Mouse (Mus musculus) spleen, adult 2 months (tissue): ENCODE data around the gene Myadm.

Experiments used
- CTCF ChIP-seq: fragments of 200-500 bp; IDR thresholded peaks from 2 replicates; pipeline ENCODE4 v1.5.1; 2011; ENCODE audit warnings: mild to moderate bottlenecking, inconsistent platforms; ENCODE audit not compliant: insufficient read depth, insufficient read length, insufficient replicate concordance; ENCODE audit errors: extremely low read depth
- POLR2A ChIP-seq: fragments of 200-500 bp; IDR thresholded peaks from 2 replicates; pipeline ENCODE4 v1.6.1; 2011; ENCODE audit warnings: low read depth, low read length, inconsistent platforms

DNA sequence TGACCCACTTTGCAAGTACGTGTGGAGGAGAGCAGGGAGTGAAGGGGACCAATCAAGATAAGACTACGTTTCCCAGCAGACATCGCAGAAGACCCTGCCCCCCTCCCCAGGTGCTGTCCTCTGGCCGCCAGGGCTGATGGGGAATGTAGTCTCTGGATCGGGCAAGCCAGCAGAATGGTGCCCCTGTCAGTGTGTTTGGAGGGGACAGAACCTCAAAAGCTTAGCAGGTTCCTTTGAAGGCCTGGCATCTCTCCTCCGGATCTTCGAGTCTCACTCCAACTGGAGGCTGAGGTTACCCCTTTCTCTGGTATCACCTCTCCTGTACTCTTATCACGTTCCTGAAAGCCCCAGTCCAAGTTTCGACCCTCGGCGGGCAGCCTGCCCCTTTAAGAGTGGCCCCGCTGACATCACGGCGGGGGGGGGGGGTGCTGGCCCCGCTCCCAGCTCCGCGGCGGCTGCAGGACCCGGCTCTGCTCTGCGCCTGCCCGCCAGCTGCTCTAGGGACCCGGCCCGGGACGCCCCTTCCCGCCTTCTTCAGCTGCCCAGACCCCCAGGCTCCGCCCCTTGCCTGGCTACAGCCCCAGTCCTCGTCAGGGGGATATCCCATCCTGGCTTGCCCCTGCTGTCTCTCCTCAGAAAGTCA is 42.8 kb downstream of the Myadm start:
- TF ChIP-seq CTCF (no peak), POLR2A (no peak)
